Mouse (Mus musculus) layer of hippocampus, adult 2 months (tissue): ENCODE measurements around the gene Trim46. TPM values are rescaled to one million over a fixed set of nuclear protein-coding genes. Genes with fewer than 3 reads are reported as not detected.

Experiments
- DNase-seq, 2 experiments: peaks; one replicate each; pipeline ENCODE4 v3.0.0; 2022; ENCODE audit warnings: low spot score in 2 of 2
- H3K27ac ChIP-seq: fragments of 200-600 bp; 2 replicates; pipeline ENCODE4 v1.8.1; 2022
- H3K4me3 ChIP-seq: fragments of 200-600 bp; 2 replicates; pipeline ENCODE4 v1.8.1; 2022; ENCODE audit warnings: mild to moderate bottlenecking
- CTCF ChIP-seq: fragments of 200-600 bp; conservative IDR thresholded peaks from 2 replicates; pipeline ENCODE4 v1.8.1; 2022; ENCODE audit warnings: antibody characterized with exemption, mild to moderate bottlenecking, moderate library complexity
- total RNA-seq, 2 experiments: library from RNA; stranded (reverse); gene quantifications; 2 replicates each; pipeline ENCODE4 v1.2.3; 2021

Trim46 gene
- total RNA-seq, 2 experiments from 2014 or later: 89.1 to 92.8 TPM

DNA sequence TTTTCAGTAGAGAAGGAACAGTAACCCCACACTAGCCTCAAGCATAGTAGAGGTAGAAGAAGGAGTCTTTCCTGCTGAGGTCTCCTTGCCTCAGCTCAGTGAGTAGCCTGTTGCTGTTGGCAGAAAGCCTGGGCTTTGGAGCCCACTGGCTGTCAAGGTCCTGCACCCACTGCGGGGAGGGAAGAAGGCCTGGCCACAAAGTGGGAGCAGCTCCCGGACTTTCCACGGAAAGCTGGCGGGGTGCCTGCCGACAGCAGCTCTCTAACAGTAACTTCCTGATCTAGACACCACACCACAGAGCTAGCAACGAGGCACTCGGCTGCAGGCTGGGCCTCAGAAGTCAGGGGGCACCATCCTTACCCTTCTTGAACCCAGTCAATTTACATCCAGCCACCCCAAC, 35.4 kb downstream of the Trim46 start:
- no peak for TF ChIP-seq CTCF
- Histone ChIP-seq H3K4me3 (no peak overlapping the region), H3K27ac (no peak overlapping the region)
- no peak for DNase-seq

DNA sequence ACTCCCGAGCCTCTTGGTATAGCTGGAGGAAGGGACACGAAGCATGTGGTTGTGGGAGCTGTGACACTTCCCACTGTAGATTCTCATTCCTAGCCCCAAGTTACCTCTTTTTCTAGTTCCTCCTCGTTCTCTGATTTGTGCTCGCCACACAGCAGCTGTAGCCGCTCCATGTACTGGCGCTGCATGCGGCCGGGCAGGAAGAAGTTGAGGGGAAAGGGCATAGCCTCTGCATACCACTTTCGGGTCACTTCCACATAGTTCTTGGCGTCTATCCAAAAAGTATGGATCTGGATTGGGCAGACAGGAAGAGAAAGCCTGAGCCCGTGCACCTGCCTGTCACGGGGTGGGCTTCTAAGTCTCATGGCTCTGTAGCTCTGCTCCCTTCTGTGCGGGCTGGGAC, 35.9 kb downstream of the Trim46 start:
- no peak for TF ChIP-seq CTCF
- Histone ChIP-seq H3K4me3 (no peak overlapping the region), H3K27ac (no peak overlapping the region)
- DNase-seq: no peak

DNA sequence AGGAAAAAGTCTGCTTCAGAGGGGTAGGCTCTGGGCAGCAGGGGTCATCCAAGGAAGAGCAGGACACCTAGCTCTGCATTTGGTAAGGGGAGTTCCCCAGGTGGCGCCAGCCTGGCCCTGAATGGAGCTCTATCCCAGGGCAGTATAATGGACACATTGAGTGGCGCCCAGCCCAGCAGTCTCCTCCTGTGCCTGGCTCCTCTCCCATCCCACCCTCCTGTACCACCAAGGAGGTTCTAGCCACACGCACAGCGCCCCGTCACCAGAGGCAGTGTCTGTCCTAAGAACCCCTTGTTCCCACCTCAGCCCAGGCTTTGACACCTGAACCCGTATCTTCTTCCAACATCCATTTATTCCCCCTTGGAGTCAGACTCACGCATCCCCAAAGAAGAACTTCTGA, 36.4 kb downstream of the Trim46 start:
- no peak overlapping the region for H3K4me3 ChIP-seq
- no peak overlapping the region for H3K27ac ChIP-seq
- DNase-seq: no peak
- no peak for TF ChIP-seq CTCF

DNA sequence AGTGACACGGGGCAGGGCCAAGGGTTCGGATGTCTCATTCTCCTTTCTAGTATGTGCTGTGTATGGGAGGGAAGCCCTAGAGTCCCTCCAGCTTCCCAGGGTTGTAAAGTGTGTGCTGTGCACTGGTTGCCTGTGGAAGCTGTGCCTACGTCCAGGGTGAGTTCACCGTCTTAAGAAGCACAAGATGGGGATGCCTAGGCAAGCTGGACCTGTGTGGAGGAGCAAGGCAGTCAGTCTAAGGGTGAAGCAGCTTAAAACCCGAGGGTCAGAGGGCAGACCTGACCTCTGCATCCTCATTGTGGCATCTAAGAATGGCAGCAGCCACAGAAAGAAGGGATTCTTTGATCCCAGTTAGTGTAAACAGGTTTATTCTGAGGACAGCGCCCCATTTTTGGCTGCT, 37.4 kb downstream of the Trim46 start:
- Histone ChIP-seq H3K4me3 (no peak overlapping the region), H3K27ac (no peak overlapping the region)
- DNase-seq: no peak
- TF ChIP-seq CTCF: no peak

DNA sequence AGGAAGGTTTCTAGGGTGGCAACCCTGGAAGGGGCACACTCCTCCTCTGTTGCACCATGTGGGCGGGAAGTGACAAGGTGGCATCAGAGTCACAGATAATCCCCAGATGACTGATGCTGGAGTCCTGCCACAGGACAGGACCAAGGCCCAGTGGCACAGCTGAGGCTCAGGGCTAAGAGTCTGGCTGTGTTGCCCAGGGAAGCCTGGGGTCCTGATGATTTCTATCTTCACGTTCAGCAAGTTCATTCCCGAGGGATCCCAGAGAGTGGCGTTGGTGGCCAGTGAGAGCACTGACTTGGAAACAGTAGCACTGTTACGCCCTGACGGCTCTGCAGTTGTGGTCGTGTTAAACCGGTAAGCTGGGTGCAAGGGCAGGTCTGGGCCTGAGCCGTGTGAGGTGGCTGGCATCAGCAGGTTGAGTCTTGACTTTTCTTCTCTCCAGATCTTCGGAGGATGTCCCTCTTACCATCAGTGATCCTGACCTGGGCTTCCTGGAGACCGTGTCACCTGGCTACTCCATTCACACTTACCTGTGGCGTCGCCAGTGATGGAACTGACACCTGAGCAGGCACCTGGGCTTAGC, 37.9 kb downstream of the Trim46 start:
- no peak for TF ChIP-seq CTCF

DNA sequence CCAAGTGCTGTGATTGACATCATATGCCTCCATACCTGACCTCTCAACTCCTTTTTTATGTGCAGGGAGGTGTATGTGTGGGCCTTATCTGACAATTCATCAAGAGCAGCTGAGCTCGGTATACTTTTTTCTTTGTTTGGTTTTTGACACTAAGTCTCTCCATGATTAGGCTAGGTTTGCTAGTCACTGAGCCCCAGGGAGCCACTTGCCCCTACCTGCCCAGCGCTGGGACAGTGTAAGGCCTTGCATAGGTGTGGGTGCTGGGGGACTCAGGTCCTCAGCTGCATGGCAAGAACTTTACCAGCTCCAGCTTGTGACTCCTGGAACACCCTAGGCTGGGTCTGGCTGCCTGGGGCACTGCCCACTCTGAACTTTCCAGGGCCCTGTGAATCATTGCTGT, 39.4 kb downstream of the Trim46 start:
- DNase-seq: no peak
- Histone ChIP-seq H3K27ac (no peak overlapping the region), H3K4me3 (no peak overlapping the region)
- TF ChIP-seq CTCF: no peak

More for the DNA sequence above, 37.9 kb downstream of the Trim46 start:
- no peak for DNase-seq
- H3K4me3 ChIP-seq: no peak overlapping the region
- H3K27ac ChIP-seq: no peak overlapping the region

DNA sequence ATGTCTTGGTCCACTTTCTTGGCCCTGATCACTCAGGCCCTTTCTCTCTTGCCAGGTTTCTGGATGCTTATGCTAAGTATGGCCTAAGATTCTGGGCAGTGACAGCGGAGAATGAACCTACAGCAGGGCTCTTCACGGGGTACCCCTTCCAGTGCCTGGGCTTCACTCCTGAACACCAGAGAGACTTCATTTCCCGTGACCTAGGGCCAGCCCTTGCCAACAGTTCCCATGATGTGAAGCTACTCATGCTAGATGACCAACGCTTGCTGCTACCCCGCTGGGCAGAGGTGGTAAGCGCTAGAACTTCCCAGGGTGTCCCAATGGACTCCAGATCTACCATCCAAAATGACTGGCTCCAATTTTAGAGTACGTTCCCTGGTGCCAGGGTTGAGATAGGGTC, 40.0 kb downstream of the Trim46 start:
- no peak overlapping the region for H3K4me3 ChIP-seq
- H3K27ac ChIP-seq: no peak overlapping the region
- TF ChIP-seq CTCF: no peak
- no peak for DNase-seq

DNA sequence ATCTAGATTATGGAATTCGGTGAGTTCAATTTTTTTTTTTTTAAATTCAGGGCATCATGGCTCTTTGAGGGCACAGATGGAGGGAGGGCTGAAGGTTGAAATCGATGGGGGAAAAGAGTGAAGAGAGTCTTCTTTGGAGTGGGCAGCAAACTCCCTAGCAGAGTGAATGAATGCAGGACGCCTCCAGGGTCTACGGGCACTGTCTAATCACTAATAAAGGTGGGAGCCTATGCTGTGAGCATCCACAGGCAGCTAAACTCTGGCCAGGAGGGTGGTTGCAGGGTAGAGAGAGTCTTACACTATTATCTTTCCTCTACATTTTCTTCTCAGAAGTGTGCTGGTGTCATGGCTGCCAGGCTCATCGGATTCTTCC, 43.0 kb downstream of the Trim46 start:
- Histone ChIP-seq H3K27ac (peak overlapping the region; percentile 89), H3K4me3 (peak overlapping the region; percentile 84)
- no peak for TF ChIP-seq CTCF
- no peak for DNase-seq

DNA sequence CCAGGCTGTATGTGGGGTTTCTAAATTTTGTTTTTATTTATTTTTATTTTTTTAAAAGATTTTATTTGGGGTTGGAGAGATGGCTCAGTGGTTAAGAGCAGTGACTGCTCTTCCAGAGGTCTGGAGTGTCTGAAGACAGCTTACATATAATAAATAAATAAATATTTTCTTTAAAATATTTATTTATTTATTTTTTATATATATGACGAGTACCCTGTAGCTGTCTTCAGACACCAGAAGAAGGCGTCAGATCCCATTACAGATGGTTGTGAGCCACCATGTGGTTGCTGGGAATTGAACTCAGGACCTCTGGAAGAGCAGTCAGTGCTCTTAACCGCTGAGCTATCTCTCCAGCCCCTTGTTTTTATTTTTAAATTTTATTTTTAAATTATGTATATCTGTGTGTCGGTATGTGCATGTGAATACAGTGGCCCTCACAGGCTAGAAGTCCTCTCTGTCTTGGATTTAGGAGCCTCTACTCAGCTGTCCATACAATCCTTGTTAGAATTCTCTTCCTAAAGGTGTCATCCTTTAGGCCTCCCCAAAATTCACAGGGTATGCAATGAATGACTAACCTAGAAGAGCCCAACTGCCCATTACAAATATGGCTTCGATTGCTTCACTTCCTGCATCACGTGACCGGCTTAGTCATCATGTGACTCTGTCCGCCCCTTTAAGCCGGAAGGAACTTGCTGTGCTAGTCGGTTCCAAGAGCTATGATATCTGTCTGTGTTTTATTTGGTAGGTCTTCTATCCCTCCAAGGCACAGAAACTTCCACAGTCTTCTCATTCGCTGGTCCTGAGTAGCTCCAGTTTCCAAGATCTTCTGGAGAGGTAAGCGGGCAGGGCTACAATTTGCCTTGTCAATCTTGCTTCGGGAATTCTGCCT, 43.6 kb downstream of the Trim46 start, which contains the start of gene Gba:
Gba (plus strand) TSS at position 676 of the 889 bp plus-strand sequence.
- Histone ChIP-seq H3K4me3 (peak within 1 kb of the TSS; percentile 84), H3K27ac (peak within 1 kb of the TSS; percentile 89)
- TF ChIP-seq CTCF: no peak
- peak; percentile 84 to 85 for DNase-seq

DNA sequence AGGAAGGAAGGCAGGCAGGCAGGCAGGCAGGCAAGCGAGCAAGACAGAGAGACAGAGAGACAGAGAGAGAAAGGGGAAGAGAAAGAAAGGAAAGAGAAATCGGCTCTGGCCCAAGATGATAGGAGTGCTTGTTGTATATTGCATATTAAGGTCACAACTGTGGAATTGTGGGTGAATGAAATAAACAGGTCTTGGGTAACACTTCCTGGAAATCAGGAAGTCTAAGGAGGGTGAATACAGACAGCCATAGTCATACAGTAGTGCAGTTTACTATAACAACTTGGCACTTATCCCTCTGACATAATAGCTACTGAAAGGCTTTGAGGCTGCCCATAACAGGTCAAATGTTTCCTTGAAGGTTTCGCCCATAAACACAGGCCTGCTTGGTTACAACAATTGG, 46.3 kb downstream of the Trim46 start:
- H3K27ac ChIP-seq: no peak overlapping the region

DNA sequence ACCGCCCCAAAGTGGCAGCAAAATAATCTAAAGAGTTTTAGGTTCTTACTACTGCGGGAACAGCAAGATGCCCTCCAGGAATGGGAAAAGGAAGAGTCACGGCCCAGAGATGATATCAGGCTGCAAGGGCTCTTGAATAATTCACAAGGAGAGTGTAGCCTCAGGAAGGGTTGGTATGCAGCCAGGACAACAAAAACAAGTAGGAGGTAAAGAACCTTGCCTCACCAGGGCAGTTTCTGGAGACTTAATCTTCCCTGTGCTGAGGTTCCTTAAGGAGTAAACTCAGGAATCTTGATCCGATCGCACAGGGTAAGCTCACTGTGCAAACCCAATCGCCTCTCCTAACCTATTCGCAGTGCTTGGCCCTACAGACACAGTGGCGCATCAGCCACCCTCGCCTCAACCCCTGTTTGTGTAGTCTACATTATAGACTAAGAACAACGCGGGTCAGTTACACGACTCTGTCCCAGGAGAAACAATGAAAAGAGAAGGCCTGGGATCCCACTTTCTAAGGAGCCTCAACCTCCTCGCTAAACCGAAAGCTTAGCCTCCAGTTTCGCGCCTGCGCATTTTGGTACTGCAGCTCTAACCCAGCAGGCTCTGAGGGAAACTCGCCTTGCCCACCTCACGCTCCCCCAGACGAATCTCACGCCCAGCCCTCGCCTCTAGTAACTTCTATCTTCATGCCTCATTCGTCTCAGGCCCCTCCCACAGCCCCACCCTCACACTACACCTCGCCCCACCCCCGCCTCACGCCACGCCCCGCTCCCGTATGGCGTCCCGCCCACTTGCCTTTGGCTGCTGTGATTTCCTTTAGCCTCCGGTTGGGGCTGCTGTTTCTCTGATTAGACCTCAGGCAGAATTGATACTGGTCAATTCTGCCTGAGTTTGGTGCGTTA, 49.9 kb downstream of the Trim46 start:
- peak; percentile 82 to 87 for DNase-seq
- peak; percentile 70 for TF ChIP-seq CTCF
- Histone ChIP-seq H3K4me3 (peak overlapping the region; percentile 58), H3K27ac (peak overlapping the region; percentile 87)

More for the DNA sequence above, 46.3 kb downstream of the Trim46 start:
- H3K4me3 ChIP-seq: no peak overlapping the region
- no peak for TF ChIP-seq CTCF
- DNase-seq: no peak

DNA sequence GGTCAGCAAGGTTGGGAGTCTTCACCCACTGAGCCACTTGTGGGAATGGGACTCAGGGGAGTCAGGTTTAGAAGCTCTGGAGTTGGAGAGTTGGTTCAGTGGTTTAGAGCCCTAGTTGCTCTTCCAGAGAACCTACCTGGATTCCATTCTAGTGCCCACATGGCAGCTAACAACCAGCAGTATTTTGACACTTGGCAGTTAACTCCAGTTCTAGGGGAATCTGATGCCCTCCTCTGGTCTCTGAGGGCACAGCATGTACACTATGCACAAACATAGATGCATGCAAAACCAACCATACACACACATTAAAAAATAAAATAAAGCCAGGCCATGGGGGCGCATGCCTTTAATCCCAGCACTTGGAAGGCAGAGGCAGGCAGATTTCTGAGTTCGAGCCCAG, 52.3 kb downstream of the Trim46 start:
- peak; percentile 64 for TF ChIP-seq CTCF
- no peak overlapping the region for H3K27ac ChIP-seq
- no peak for DNase-seq
- no peak overlapping the region for H3K4me3 ChIP-seq

DNA sequence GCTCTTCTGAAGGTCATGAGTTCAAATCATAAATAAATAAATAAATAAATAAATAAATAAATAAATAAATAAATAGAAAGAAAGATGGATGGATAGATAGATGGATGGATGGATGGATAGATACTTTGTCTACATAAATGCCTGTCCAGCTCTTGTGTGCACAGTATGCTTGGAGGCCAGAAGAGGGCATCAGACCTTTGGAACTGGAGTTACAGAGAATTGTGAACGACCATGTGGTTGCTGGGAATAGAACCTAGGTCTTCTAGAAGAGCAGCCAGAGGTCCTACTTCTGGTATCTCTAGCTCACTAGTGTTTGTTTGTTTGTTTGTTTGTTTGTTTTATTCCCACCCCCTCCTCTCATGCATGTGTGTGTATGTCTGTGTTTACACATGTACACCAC, 52.8 kb downstream of the Trim46 start:
- H3K4me3 ChIP-seq: no peak overlapping the region
- no peak for DNase-seq
- H3K27ac ChIP-seq: no peak overlapping the region
- no peak for TF ChIP-seq CTCF
